In genomic region chr11:121717724-121718123, GRCm38 (mm10) we compare ENCODE assay signal across 21 mouse cellular contexts. TPM values are rescaled to one million over a fixed set of nuclear protein-coding genes. Genes with fewer than 3 reads are reported as not detected.
DNase-seq lines count a peak whose midpoint lies in the region; ATAC-seq and TF ChIP-seq lines count a peak whose summit lies in the region.
"Had no signal": no experiment of that assay in that cellular context is flagged by ENCODE, and none has a peak within 500 bp of the region (broad histone marks: within the 10 kb centered on the region; RNA-seq: fewer than 3 reads in every experiment).

No protein-coding gene starts in this region.

- TF ChIP-seq POLR2A in lung, adult 2 months (IDR thresholded peaks at IDR 0.05; ENCODE audit: borderline replicate concordance, extremely low read depth, low read depth, low read length): no peak

- peak overlapping the region; percentile 37; the same call in 1 of the 2 replicates for H3K27ac ChIP-seq in lung, embryonic 15.5 days
- no peak overlapping the region for H3K27ac ChIP-seq in embryonic facial prominence, embryonic 14.5 days (replicated peaks; ENCODE audit: low read depth, low read length)
- H3K27ac ChIP-seq in intestine, postnatal 0 days (ENCODE audit: low read depth, low read length): no peak overlapping the region; the same call in 1 of the 2 replicates
- H3K27ac ChIP-seq in stomach, postnatal 0 days (replicated peaks): peak overlapping the region; percentile 77
- H3K27ac ChIP-seq: forebrain, embryonic 15.5 days; heart, embryonic 10.5 days; hindbrain, embryonic 13.5 days; left cerebral cortex, adult 2 months; limb, embryonic 13.5 days; liver, embryonic 15.5 days had no signal

- 31% methylated on average over 6 of the region's 6 CpGs for whole genome bisulfite sequencing in lung, embryonic 15.5 days
- WGBS in lung, adult 2 months: 59% methylated on average over 6 of the region's 6 CpGs
- WGBS in embryonic facial prominence, embryonic 14.5 days: 44% methylated on average over 6 of the region's 6 CpGs
- 35% methylated on average over 6 of the region's 6 CpGs for WGBS in intestine, postnatal 0 days
- 43% methylated on average over 6 of the region's 6 CpGs for WGBS in stomach, postnatal 0 days

- H3K27me3 ChIP-seq in lung, embryonic 15.5 days: no peaks in the 10 kb centered on the region
- no peaks in the 10 kb centered on the region for H3K27me3 ChIP-seq in embryonic facial prominence, embryonic 14.5 days (replicated peaks; ENCODE audit: control insufficient read depth, insufficient read depth, low read length)
- H3K27me3 ChIP-seq in intestine, postnatal 0 days (replicated peaks; ENCODE audit: control insufficient read depth, insufficient read depth, low read length): no peaks in the 10 kb centered on the region
- H3K27me3 ChIP-seq in stomach, postnatal 0 days (ENCODE audit: control insufficient read depth, insufficient read depth, low read length): no peaks in the 10 kb centered on the region
- H3K27me3 ChIP-seq: forebrain, embryonic 15.5 days; hindbrain, embryonic 13.5 days; limb, embryonic 13.5 days; liver, embryonic 15.5 days; Patski had no signal

- H3K4me2 ChIP-seq in lung, embryonic 15.5 days: no peak overlapping the region
- no peak overlapping the region for H3K4me2 ChIP-seq in embryonic facial prominence, embryonic 14.5 days (ENCODE audit: low read depth, low read length)
- H3K4me2 ChIP-seq in intestine, postnatal 0 days (replicated peaks; ENCODE audit: low read depth): no peak overlapping the region
- no peak overlapping the region for H3K4me2 ChIP-seq in stomach, postnatal 0 days (replicated peaks; ENCODE audit: low read depth)
- H3K4me2 ChIP-seq: forebrain, embryonic 15.5 days; hindbrain, embryonic 13.5 days; limb, embryonic 13.5 days; liver, embryonic 15.5 days had no signal

- ATAC-seq in lung, embryonic 15.5 days (ENCODE audit: borderline replicate concordance, extremely low read depth, low FRiP score, low TSS enrichment): peak; percentile 41; the same call in 1 of the 2 replicates
- ATAC-seq in embryonic facial prominence, embryonic 14.5 days (ENCODE audit: low read depth): peak; percentile 67
- ATAC-seq in intestine, postnatal 0 days: peak; percentile 13; the same call in 1 of the 2 replicates
- ATAC-seq in stomach, postnatal 0 days (ENCODE audit: low FRiP score, low TSS enrichment): peak; percentile 58
- ATAC-seq in erythroblast, adult 5-6 weeks (replicated peaks; ENCODE audit: low FRiP score, poor library complexity, severe bottlenecking): no peak
- ATAC-seq in inflammation-experienced regulatory T-cells, adult 6 months: no peak
- ATAC-seq: forebrain, embryonic 15.5 days; midbrain, embryonic 16.5 days; Patski had no signal

- 0 out of 2 replicates have a peak, but pooled peaks cover 4% of the 10 kb centered on the region for H3K36me3 ChIP-seq in lung, embryonic 15.5 days
- peaks cover 19% of the 10 kb centered on the region; the same call in 1 of the 2 replicates for H3K36me3 ChIP-seq in embryonic facial prominence, embryonic 14.5 days (ENCODE audit: control insufficient read depth, insufficient read depth, low read length)
- H3K36me3 ChIP-seq in intestine, postnatal 0 days (ENCODE audit: control insufficient read depth, insufficient read depth): peaks cover 33% of the 10 kb centered on the region; the same call in 1 of the 2 replicates
- peaks cover 14% of the 10 kb centered on the region for H3K36me3 ChIP-seq in stomach, postnatal 0 days (ENCODE audit: control insufficient read depth, insufficient read depth, low read length)
- H3K36me3 ChIP-seq: forebrain, embryonic 15.5 days; hindbrain, embryonic 13.5 days; liver, embryonic 15.5 days had no signal

- peaks cover 23% of the 10 kb centered on the region for H3K4me1 ChIP-seq in lung, embryonic 15.5 days
- peaks cover 3% of the 10 kb centered on the region; the same call in 1 of the 2 replicates for H3K4me1 ChIP-seq in lung, adult 2 months (ENCODE audit: control insufficient read depth, insufficient read depth, low read length)
- no peaks in the 10 kb centered on the region for H3K4me1 ChIP-seq in embryonic facial prominence, embryonic 14.5 days (ENCODE audit: control insufficient read depth, insufficient read depth, low read length)
- peaks cover 17% of the 10 kb centered on the region for H3K4me1 ChIP-seq in intestine, postnatal 0 days (replicated peaks; ENCODE audit: control insufficient read depth, insufficient read depth, low read length)
- peaks cover 2% of the 10 kb centered on the region; the same call in 1 of the 2 replicates for H3K4me1 ChIP-seq in stomach, postnatal 0 days (replicated peaks; ENCODE audit: control insufficient read depth, insufficient read depth)
- H3K4me1 ChIP-seq: forebrain, embryonic 15.5 days; heart, embryonic 10.5 days; hindbrain, embryonic 13.5 days; limb, embryonic 13.5 days; liver, embryonic 15.5 days had no signal

- H3K4me3 ChIP-seq in lung, embryonic 15.5 days: no peak overlapping the region
- no peak overlapping the region for H3K4me3 ChIP-seq in lung, adult 2 months (replicated peaks; ENCODE audit: extremely low read depth, low read depth, low read length)
- H3K4me3 ChIP-seq in embryonic facial prominence, embryonic 14.5 days (ENCODE audit: low read depth, low read length): no peak overlapping the region
- H3K4me3 ChIP-seq in intestine, postnatal 0 days (ENCODE audit: low read depth, low read length): no peak overlapping the region
- H3K4me3 ChIP-seq in stomach, postnatal 0 days (ENCODE audit: low read depth, low read length): no peak overlapping the region
- H3K4me3 ChIP-seq: erythroblast, embryonic 14.5 days; forebrain, embryonic 15.5 days; heart, embryonic 10.5 days; hindbrain, embryonic 13.5 days; left cerebral cortex, adult 2 months; limb, embryonic 13.5 days; liver, embryonic 15.5 days; megakaryocyte, embryonic 14.5 days had no signal

- H3K9me3 ChIP-seq in lung, embryonic 15.5 days: no peaks in the 10 kb centered on the region
- H3K9me3 ChIP-seq in embryonic facial prominence, embryonic 14.5 days (ENCODE audit: control insufficient read depth, low read length): no peaks in the 10 kb centered on the region
- no peaks in the 10 kb centered on the region for H3K9me3 ChIP-seq in intestine, postnatal 0 days (ENCODE audit: control insufficient read depth)
- no peaks in the 10 kb centered on the region for H3K9me3 ChIP-seq in stomach, postnatal 0 days (ENCODE audit: control insufficient read depth, low read length)
- H3K9me3 ChIP-seq: forebrain, embryonic 15.5 days; heart, embryonic 10.5 days; hindbrain, embryonic 13.5 days; limb, embryonic 13.5 days; liver, embryonic 15.5 days; megakaryocyte, embryonic 14.5 days had no signal

- TF ChIP-seq CTCF in lung, adult 2 months (IDR thresholded peaks at IDR 0.05; ENCODE audit: insufficient read depth, low read length): no peak
- no peak for TF ChIP-seq CTCF in intestine, postnatal 0 days (IDR thresholded peaks at IDR 0.05; ENCODE audit: low read depth)
- TF ChIP-seq CTCF in stomach, postnatal 0 days (IDR thresholded peaks at IDR 0.05; ENCODE audit: low read depth): no peak

- DNase-seq in lung, adult 2 months: no peak
- DNase-seq in embryonic facial prominence, embryonic 14.5 days (ENCODE audit: low spot score): peak; percentile 47
- peak; percentile 79 for DNase-seq in stomach, postnatal 0 days (ENCODE audit: low spot score)
- DNase-seq: cerebellum, adult 9-10 months; heart, postnatal 10 days; kidney, adult 2 months; thymus, postnatal 14 days had no signal

- TF ChIP-seq EP300 in stomach, postnatal 0 days (optimal IDR thresholded peaks at IDR 0.05): peak; percentile 41

- H3K9ac ChIP-seq in lung, embryonic 15.5 days: no peak overlapping the region
- no peak overlapping the region for H3K9ac ChIP-seq in embryonic facial prominence, embryonic 14.5 days (ENCODE audit: low read depth, low read length)
- no peak overlapping the region for H3K9ac ChIP-seq in intestine, postnatal 0 days (ENCODE audit: low read depth, low read length)
- H3K9ac ChIP-seq in stomach, postnatal 0 days (ENCODE audit: low read length): no peak overlapping the region
- H3K9ac ChIP-seq: forebrain, embryonic 15.5 days; hindbrain, embryonic 13.5 days; limb, embryonic 13.5 days; liver, embryonic 15.5 days had no signal

RNA-seq across cellular contexts. Expression of gene Metrnl, which starts 16.4 kb away (rescaled TPM):
- polyA plus RNA-seq in lung, embryonic 15.5 days (2015; fragmentation: Nextera tagmentation; extraction: Ambion mirVana): 27.6 and 28.2 TPM in 2 replicates
- polyA plus RNA-seq in lung, adult 2 months (2012; rRNA removed): 35.1 and 36.0 TPM in 2 replicates
- 41.6 and 58.0 TPM in 2 replicates for polyA plus RNA-seq in embryonic facial prominence, embryonic 14.5 days (2014; fragmentation: Nextera tagmentation; extraction: Ambion mirVana)
- 50.2 and 50.9 TPM in 2 replicates for polyA plus RNA-seq in intestine, postnatal 0 days (2015; fragmentation: Nextera tagmentation; extraction: Ambion mirVana)
- polyA plus RNA-seq in stomach, postnatal 0 days (2015; fragmentation: Nextera tagmentation; extraction: Ambion mirVana): 62.4 and 67.3 TPM in 2 replicates
- 2.3 and 10.9 TPM in 2 replicates for total RNA-seq in erythroblast, adult 5-6 weeks (2015; ENCODE audit: low replicate concordance)
- 2.3 and 4.2 TPM in 2 replicates for total RNA-seq in erythroblast, adult 5-6 weeks (2017; ENCODE audit: low replicate concordance)
- 1 to 10 TPM in 2 of 3 experiments, under 1 TPM in 1; 0.55 to 3.0 (median 2.1) TPM for polyA plus RNA-seq in inflammation-experienced regulatory T-cells, adult 6 months (2017; shearing (Covaris generic))

RNA-seq across cellular contexts. Expression of gene B3gntl1, which starts 44.8 kb away (rescaled TPM):
- polyA plus RNA-seq in lung, embryonic 15.5 days (2015; fragmentation: Nextera tagmentation; extraction: Ambion mirVana): 6.9 and 8.0 TPM in 2 replicates
- 5.5 and 8.0 TPM in 2 replicates for polyA plus RNA-seq in lung, adult 2 months (2012; rRNA removed)
- polyA plus RNA-seq in embryonic facial prominence, embryonic 14.5 days (2014; fragmentation: Nextera tagmentation; extraction: Ambion mirVana): 6.8 and 8.5 TPM in 2 replicates
- polyA plus RNA-seq in intestine, postnatal 0 days (2015; fragmentation: Nextera tagmentation; extraction: Ambion mirVana): 3.2 and 3.7 TPM in 2 replicates
- 3.3 and 4.2 TPM in 2 replicates for polyA plus RNA-seq in stomach, postnatal 0 days (2015; fragmentation: Nextera tagmentation; extraction: Ambion mirVana)
- total RNA-seq in erythroblast, adult 5-6 weeks (2015; ENCODE audit: low replicate concordance): 0.63 and 0.77 TPM in 2 replicates
- 0.84 and 1.9 TPM in 2 replicates for total RNA-seq in erythroblast, adult 5-6 weeks (2017; ENCODE audit: low replicate concordance)
- polyA plus RNA-seq in inflammation-experienced regulatory T-cells, adult 6 months (2017; shearing (Covaris generic)): 10 to 100 TPM in 2 of 3 experiments, 1 to 10 TPM in 1; 6.4 to 12.1 (median 10.7) TPM
- polyA plus RNA-seq: erythroblast, embryonic 14.5 days had no signal

Comparison
In these comparisons a context has a peak if more than half of its experiments do, and no peak if none do; other contexts are left out.
1. ATAC-seq: peak in lung, embryonic 15.5 days (single experiment), embryonic facial prominence, embryonic 14.5 days (single experiment), intestine, postnatal 0 days (single experiment) and stomach, postnatal 0 days (single experiment); none in erythroblast, adult 5-6 weeks (single experiment) and inflammation-experienced regulatory T-cells, adult 6 months (single experiment).
2. H3K27ac ChIP-seq: peak in lung, embryonic 15.5 days (single experiment) and stomach, postnatal 0 days (single experiment); none in embryonic facial prominence, embryonic 14.5 days (single experiment) and intestine, postnatal 0 days (single experiment).